Mouse (Mus musculus): ENCODE data around the gene Krtap19-5.

The Krtap19-5 gene

GRCm38 (mm10) chr16:88896357-88896756 lies at the start of gene Krtap19-5:
TSS of gene Krtap19-5 (minus strand) at chr16:88896457.
- DNase-seq (ENCODE audit: low spot score): no peak

- DNase-seq (ENCODE audit: low spot score): no peak
Observed at GRCm38 (mm10) chr16:88941106-88941505, 44.8 kb upstream of the Krtap19-5 start.

GRCm38 (mm10) chr16:88938252-88938651 lies 42.0 kb upstream of the Krtap19-5 start:
- DNase-seq (ENCODE audit: low spot score): no peak

- no peak for DNase-seq (ENCODE audit: low spot score)
Observed at GRCm38 (mm10) chr16:88932165-88932564, 35.9 kb upstream of the Krtap19-5 start, which contains the start of gene Krtap19-9b. TSS of gene Krtap19-9b (minus strand) at chr16:88932265.

- no peak for DNase-seq (ENCODE audit: low spot score)
Observed at GRCm38 (mm10) chr16:88886870-88887269, 9.4 kb downstream of the Krtap19-5 start.

- no peak for DNase-seq (ENCODE audit: low spot score)
Observed at GRCm38 (mm10) chr16:88884989-88885388, 11.3 kb downstream of the Krtap19-5 start, which contains the start of gene Krtap19-4. TSS of gene Krtap19-4 (minus strand) at chr16:88885089.

- DNase-seq (ENCODE audit: low spot score): no peak
Observed at GRCm38 (mm10) chr16:88877938-88878337, 18.3 kb downstream of the Krtap19-5 start, which contains the start of gene Krtap19-3. TSS of gene Krtap19-3 (minus strand) at chr16:88878038.

- no peak for DNase-seq (ENCODE audit: low spot score)
Observed at GRCm38 (mm10) chr16:88874169-88874568, 22.1 kb downstream of the Krtap19-5 start, which contains the start of gene Krtap19-2. TSS of gene Krtap19-2 (minus strand) at chr16:88874269.

GRCm38 (mm10) chr16:88869311-88869710 lies 26.9 kb downstream of the Krtap19-5 start, which contains the start of gene Krtap19-1:
TSS of gene Krtap19-1 (minus strand) at chr16:88869411.
- no peak for DNase-seq (ENCODE audit: low spot score)

- no peak for DNase-seq (ENCODE audit: low spot score)
Observed at GRCm38 (mm10) chr16:88864887-88865407, 31.3 kb downstream of the Krtap19-5 start.

GRCm38 (mm10) chr16:88851450-88851849 lies 44.8 kb downstream of the Krtap19-5 start:
- DNase-seq (ENCODE audit: low spot score): no peak

- no peak for DNase-seq (ENCODE audit: low spot score)
Observed at GRCm38 (mm10) chr16:88848558-88848957, 47.7 kb downstream of the Krtap19-5 start.

- DNase-seq (ENCODE audit: low spot score): no peak
Observed at GRCm38 (mm10) chr16:88847363-88847762, 48.9 kb downstream of the Krtap19-5 start.
